18 mouse cellular contexts compared by ENCODE assay signal in genomic region chr11:70283666-70284065, GRCm38 (mm10). TPM values are rescaled to one million over a fixed set of nuclear protein-coding genes. Genes with fewer than 3 reads are reported as not detected.
"Had no signal": no experiment of that assay in that cellular context is flagged by ENCODE, and none has a peak within 500 bp of the region (broad histone marks: within the 10 kb centered on the region; RNA-seq: fewer than 3 reads in every experiment).

No protein-coding gene starts in this region.

- H3K9me3 ChIP-seq: intestine, embryonic 15.5 days; limb, embryonic 12.5 days; limb, embryonic 15.5 days; liver, embryonic 13.5 days; stomach, embryonic 15.5 days had no signal

- H3K4me3 ChIP-seq: intestine, embryonic 15.5 days; limb, embryonic 12.5 days; limb, embryonic 15.5 days; liver, embryonic 13.5 days; stomach, embryonic 15.5 days had no signal

- H3K27ac ChIP-seq: intestine, embryonic 15.5 days; kidney, postnatal 0 days; limb, embryonic 12.5 days; limb, embryonic 15.5 days; liver, embryonic 13.5 days; stomach, embryonic 15.5 days had no signal

- ATAC-seq: intestine, embryonic 15.5 days had no signal

- H3K9ac ChIP-seq: intestine, embryonic 15.5 days; limb, embryonic 12.5 days; limb, embryonic 15.5 days; liver, embryonic 13.5 days; stomach, embryonic 15.5 days had no signal

- H3K4me2 ChIP-seq: intestine, embryonic 15.5 days; limb, embryonic 12.5 days; limb, embryonic 15.5 days; liver, embryonic 13.5 days; midbrain, embryonic 11.5 days; stomach, embryonic 15.5 days had no signal

- H3K27me3 ChIP-seq: intestine, embryonic 15.5 days; limb, embryonic 12.5 days; limb, embryonic 15.5 days; liver, embryonic 13.5 days; stomach, embryonic 15.5 days had no signal

- H3K36me3 ChIP-seq: intestine, embryonic 15.5 days; limb, embryonic 12.5 days; limb, embryonic 15.5 days; liver, embryonic 13.5 days; stomach, embryonic 15.5 days had no signal

- DNase-seq: left cerebral cortex, postnatal 4 days; liver, embryonic 13.5 days; lung, adult 2 months; lung, postnatal 14 days; lung, postnatal 4 days; midbrain, embryonic 14.5 days; retina, postnatal 1 day; right cerebral cortex, postnatal 25 days; spleen, adult 18-20 months; thymus, postnatal 25 days had no signal

- H3K4me1 ChIP-seq: intestine, embryonic 15.5 days; limb, embryonic 12.5 days; stomach, embryonic 15.5 days had no signal

RNA-seq across cellular contexts. Expression of gene Alox12e, which starts 38.8 kb away (rescaled TPM):
- polyA plus RNA-seq: intestine, embryonic 15.5 days; limb, embryonic 12.5 days; midbrain, embryonic 11.5 days; midbrain, embryonic 14.5 days; neural tube, embryonic 11.5 days; neural tube, embryonic 14.5 days; stomach, embryonic 15.5 days had no signal
